Mouse (Mus musculus) embryonic facial prominence, embryonic 13.5 days (tissue): ENCODE data around the gene Nsun2. TPM values are rescaled to one million over a fixed set of nuclear protein-coding genes. Genes with fewer than 3 reads are reported as not detected.
A peak's percentile ranks its signal among the peaks of the same experiment; 100 is the strongest.
"Not testable (repeated sequence)": the region's sequence is repeated elsewhere in the genome, so short reads cannot be mapped to it uniquely, and the experiment has no call there.

Experiments
- ATAC-seq: fragments of 200-750 bp; cut with Nextera tagmentation; 2 replicates; pipeline ENCODE4 v1.8.0; 2017; ENCODE audit warnings: low read depth; ENCODE audit not compliant: insufficient number of reproducible peaks, insufficient read depth, low FRiP score, low TSS enrichment
- H3K27ac ChIP-seq: fragments of 300-500 bp; sonication (generic); 2 replicates; pipeline ENCODE4 v1.5.1; 2015; ENCODE audit warnings: moderate library complexity, mild to moderate bottlenecking, inconsistent platforms
- H3K27me3 ChIP-seq: fragments of 300-500 bp; sonication (generic); 2 replicates; pipeline ENCODE4 v1.6.1; 2015; ENCODE audit warnings: mild to moderate bottlenecking, inconsistent platforms
- H3K36me3 ChIP-seq: fragments of 300-500 bp; sonication (generic); 2 replicates; pipeline ENCODE4 v1.6.1; 2015; ENCODE audit warnings: mild to moderate bottlenecking, inconsistent platforms
- H3K4me1 ChIP-seq: fragments of 300-500 bp; sonication (generic); 2 replicates; pipeline ENCODE4 v1.6.1; 2015; ENCODE audit warnings: inconsistent platforms
- H3K4me2 ChIP-seq: fragments of 300-500 bp; sonication (generic); 2 replicates; pipeline ENCODE4 v1.6.1; 2015; ENCODE audit warnings: moderate library complexity, mild to moderate bottlenecking, inconsistent platforms
- H3K4me3 ChIP-seq: fragments of 300-500 bp; sonication (generic); 2 replicates; pipeline ENCODE4 v1.5.1; 2015; ENCODE audit warnings: mild to moderate bottlenecking, inconsistent platforms
- H3K9ac ChIP-seq: fragments of 300-500 bp; sonication (generic); 2 replicates; pipeline ENCODE4 v1.6.1; 2015; ENCODE audit warnings: mild to moderate bottlenecking, inconsistent platforms
- H3K9me3 ChIP-seq: fragments of 300-500 bp; sonication (generic); 2 replicates; pipeline ENCODE4 v1.6.1; 2016; ENCODE audit warnings: inconsistent platforms
- WGBS: fragments of 180-500 bp; shearing (Covaris S2); methylation state at CpG from one replicate; pipeline ENCODE4 v1.1.7; 2015; ENCODE audit warnings: mixed read lengths; 5-methylcytosine and 5-hydroxymethylcytosine counted together
- polyA plus RNA-seq: library from polyadenylated mRNA; unstranded; fragments of >200 nt; fragmentation: Nextera tagmentation; extraction: Ambion mirVana; gene quantifications from 2 replicates; pipeline ENCODE4 v1.2.1, GENCODE M21; 2015

Nsun2 gene
- polyA plus RNA-seq, 1 experiment from 2014 or later, result 121 TPM

GRCm38 (mm10) chr13:69598867-69599266, 65.3 kb downstream of the Nsun2 start:
- no peak overlapping the region for H3K4me3 ChIP-seq
- H3K27ac ChIP-seq, result no peak overlapping the region
- H3K9me3 ChIP-seq, result no peaks in the 10 kb centered on the region
- no peaks in the 10 kb centered on the region for H3K4me1 ChIP-seq
- H3K9ac ChIP-seq, result no peak overlapping the region
- no peaks in the 10 kb centered on the region for H3K36me3 ChIP-seq
- ATAC-seq, result no peak
- H3K27me3 ChIP-seq, result no peaks in the 10 kb centered on the region
- no peak overlapping the region for H3K4me2 ChIP-seq
- 85% methylated on average over 10 of the region's 10 CpGs for WGBS

- 0 out of 2 replicates have a peak overlapping the region, but pooled peaks have one; percentile 32 for H3K9ac ChIP-seq
- H3K9me3 ChIP-seq, ATAC-seq, H3K27me3 ChIP-seq, H3K4me2 ChIP-seq, H3K4me3 ChIP-seq, H3K27ac ChIP-seq, H3K4me1 ChIP-seq, H3K36me3 ChIP-seq: not testable (repeated sequence)
- WGBS, result 90% methylated on average over 5 of the region's 5 CpGs
Measured at GRCm38 (mm10) chr13:69600863-69601262, 67.3 kb downstream of the Nsun2 start.

GRCm38 (mm10) chr13:69601321-69601720, 67.8 kb downstream of the Nsun2 start:
- Histone ChIP-seq H3K9ac (0 out of 2 replicates have a peak overlapping the region, but pooled peaks have one; percentile 32), H3K4me2 (no peak overlapping the region), H3K9me3 (no peaks in the 10 kb centered on the region), H3K27me3 (no peaks in the 10 kb centered on the region), H3K4me1 (no peaks in the 10 kb centered on the region), H3K27ac (no peak overlapping the region), H3K36me3 (no peaks in the 10 kb centered on the region), H3K4me3 (no peak overlapping the region)
- WGBS, result 86% methylated on average over 5 of the region's 5 CpGs
- no peak for ATAC-seq

- Histone ChIP-seq H3K4me1 (no peaks in the 10 kb centered on the region), H3K27ac (no peak overlapping the region), H3K36me3 (no peaks in the 10 kb centered on the region), H3K9ac (no peak overlapping the region), H3K9me3 (no peaks in the 10 kb centered on the region), H3K4me3 (no peak overlapping the region), H3K4me2 (no peak overlapping the region), H3K27me3 (no peaks in the 10 kb centered on the region)
- ATAC-seq, result no peak
- 77% methylated on average over 1 of the region's 1 CpGs for WGBS
Measured at GRCm38 (mm10) chr13:69604670-69605069, 71.1 kb downstream of the Nsun2 start.

- ATAC-seq, result no peak
- WGBS, result 86% methylated on average over 8 of the region's 8 CpGs
- Histone ChIP-seq H3K4me1 (peaks cover 15% of the 10 kb centered on the region), H3K27ac (no peak overlapping the region), H3K36me3 (peaks cover 5% of the 10 kb centered on the region), H3K9me3 (no peaks in the 10 kb centered on the region), H3K4me2 (no peak overlapping the region), H3K27me3 (no peaks in the 10 kb centered on the region), H3K4me3 (no peak overlapping the region), H3K9ac (no peak overlapping the region)
Measured at GRCm38 (mm10) chr13:69608734-69609133, 75.2 kb downstream of the Nsun2 start.

GRCm38 (mm10) chr13:69610751-69611397, 77.3 kb downstream of the Nsun2 start:
- Histone ChIP-seq H3K9ac (peak overlapping the region; percentile 78), H3K4me1 (peaks cover 15% of the 10 kb centered on the region), H3K4me2 (peak overlapping the region; percentile 94), H3K36me3 (peaks cover 24% of the 10 kb centered on the region), H3K4me3 (peak overlapping the region; percentile 98), H3K27ac (no peak overlapping the region), H3K9me3 (no peaks in the 10 kb centered on the region), H3K27me3 (no peaks in the 10 kb centered on the region)
- peak; percentile 18 for ATAC-seq
- WGBS, result under 1% methylated on average over 40 of the region's 40 CpGs

- H3K27ac ChIP-seq, result peak within 1 kb of the TSS; percentile 71
- peak within 1 kb of the TSS; percentile 94 for H3K4me2 ChIP-seq
- WGBS, result under 1% methylated on average over 69 of the region's 69 CpGs
- H3K27me3 ChIP-seq, result no peaks in the 10 kb centered on the region
- peak within 1 kb of the TSS; percentile 98 for H3K4me3 ChIP-seq
- ATAC-seq, result peak; percentile 99
- H3K9ac ChIP-seq, result peak within 1 kb of the TSS; percentile 91
- peaks cover 15% of the 10 kb centered on the region for H3K4me1 ChIP-seq
- no peaks in the 10 kb centered on the region for H3K9me3 ChIP-seq
- peaks cover 31% of the 10 kb centered on the region for H3K36me3 ChIP-seq
Measured at GRCm38 (mm10) chr13:69611398-69612174, 78.0 kb downstream of the Nsun2 start, which contains the start of gene Srd5a1. TSS of gene Srd5a1 (minus strand) at chr13:69611442.

- Histone ChIP-seq H3K4me2 (peak overlapping the region; percentile 94), H3K27me3 (no peaks in the 10 kb centered on the region), H3K4me3 (peak overlapping the region; percentile 98), H3K27ac (peak overlapping the region; percentile 71), H3K9ac (peak overlapping the region; percentile 91), H3K36me3 (peaks cover 36% of the 10 kb centered on the region), H3K4me1 (peaks cover 15% of the 10 kb centered on the region), H3K9me3 (no peaks in the 10 kb centered on the region)
- WGBS, result under 1% methylated on average over 24 of the region's 24 CpGs
- no peak for ATAC-seq
Measured at GRCm38 (mm10) chr13:69612175-69612544, 78.6 kb downstream of the Nsun2 start.

GRCm38 (mm10) chr13:69616716-69617115, 83.2 kb downstream of the Nsun2 start:
- Histone ChIP-seq H3K4me1 (peaks cover 11% of the 10 kb centered on the region), H3K4me3 (no peak overlapping the region), H3K36me3 (peaks cover 77% of the 10 kb centered on the region), H3K27ac (no peak overlapping the region), H3K4me2 (no peak overlapping the region), H3K27me3 (no peaks in the 10 kb centered on the region), H3K9ac (no peak overlapping the region), H3K9me3 (no peaks in the 10 kb centered on the region)
- WGBS, result 89% methylated on average over 6 of the region's 6 CpGs
- no peak for ATAC-seq

GRCm38 (mm10) chr13:69623843-69624242, 90.3 kb downstream of the Nsun2 start:
- peaks cover 92% of the 10 kb centered on the region for H3K36me3 ChIP-seq
- WGBS, result 82% methylated on average over 5 of the region's 5 CpGs

GRCm38 (mm10) chr13:69624510-69624909, 91.0 kb downstream of the Nsun2 start:
- WGBS, result 86% methylated on average over 3 of the region's 3 CpGs
- H3K27me3 ChIP-seq, result no peaks in the 10 kb centered on the region
- H3K36me3 ChIP-seq, result peaks cover 91% of the 10 kb centered on the region
- no peak overlapping the region for H3K4me3 ChIP-seq
- H3K4me1 ChIP-seq, result no peaks in the 10 kb centered on the region
- H3K27ac ChIP-seq, result no peak overlapping the region
- H3K9ac ChIP-seq, result no peak overlapping the region
- no peak for ATAC-seq
- no peaks in the 10 kb centered on the region for H3K9me3 ChIP-seq
- no peak overlapping the region for H3K4me2 ChIP-seq

More at GRCm38 (mm10) chr13:69623843-69624242, 90.3 kb downstream of the Nsun2 start:
- H3K4me1 ChIP-seq, result no peaks in the 10 kb centered on the region
- no peak overlapping the region for H3K9ac ChIP-seq
- no peaks in the 10 kb centered on the region for H3K9me3 ChIP-seq
- no peak for ATAC-seq
- H3K27me3 ChIP-seq, result no peaks in the 10 kb centered on the region
- no peak overlapping the region for H3K4me3 ChIP-seq
- H3K4me2 ChIP-seq, result no peak overlapping the region
- H3K27ac ChIP-seq, result no peak overlapping the region

- Histone ChIP-seq H3K9me3 (no peaks in the 10 kb centered on the region), H3K9ac (no peak overlapping the region), H3K36me3 (peaks cover 97% of the 10 kb centered on the region), H3K4me3 (no peak overlapping the region), H3K27ac (no peak overlapping the region), H3K4me2 (no peak overlapping the region), H3K27me3 (no peaks in the 10 kb centered on the region), H3K4me1 (no peaks in the 10 kb centered on the region)
- 96% methylated on average over 3 of the region's 3 CpGs for WGBS
- no peak for ATAC-seq
Measured at GRCm38 (mm10) chr13:69627941-69628340, 94.4 kb downstream of the Nsun2 start.
